Mouse (Mus musculus) embryonic fibroblast, embryonic 13.5 days (primary cell): ENCODE results near the gene Slc5a11.

ENCODE experiments used
- CTCF ChIP-seq: IDR thresholded peaks from 2 replicates; pipeline ENCODE4 v1.5.1; 2011; ENCODE audit warnings: mild to moderate bottlenecking, control low read depth, low read length, moderate library complexity, borderline replicate concordance; ENCODE audit not compliant: insufficient read depth
- POLR2A ChIP-seq: IDR thresholded peaks from 2 replicates; pipeline ENCODE4 v1.6.1; 2011; ENCODE audit warnings: low read depth, mild to moderate bottlenecking, control low read depth, low read length, moderate library complexity

- TF ChIP-seq CTCF (no peak), POLR2A (no peak)
Observed at GRCm38 (mm10) chr7:123246504-123247084, 32.0 kb downstream of the Slc5a11 start.
